Mouse (Mus musculus) heart, embryonic 12.5 days (tissue): ENCODE measurements at regions not wholly inside any gene's neighbourhood (a gene's known extent, or its start where the extent isn't known, plus 50 kb on each side); places are given as distances from the start of the nearest gene placed in this dataset.

Experiments used
- ATAC-seq: fragments of 200-750 bp; cut with Nextera tagmentation; 2 replicates; pipeline ENCODE4 v1.8.0; 2017; ENCODE audit warnings: moderate TSS enrichment, moderate library complexity; ENCODE audit not compliant: insufficient number of reproducible peaks, low FRiP score
- H3K27ac ChIP-seq: fragments of 300-500 bp; sonication (generic); 2 replicates; pipeline ENCODE4 v1.5.1; 2016; ENCODE audit warnings: mild to moderate bottlenecking, moderate library complexity; ENCODE audit not compliant: poor library complexity, severe bottlenecking
- H3K27me3 ChIP-seq: fragments of 300-500 bp; sonication (generic); replicated peaks from 2 replicates; pipeline ENCODE4 v1.6.1; 2016; ENCODE audit warnings: mild to moderate bottlenecking, moderate library complexity
- H3K36me3 ChIP-seq: fragments of 300-500 bp; sonication (generic); 2 replicates; pipeline ENCODE4 v1.6.1; 2016; ENCODE audit warnings: mild to moderate bottlenecking, moderate library complexity
- H3K4me1 ChIP-seq: fragments of 300-500 bp; sonication (generic); replicated peaks from 2 replicates; pipeline ENCODE4 v1.6.1; 2016; ENCODE audit warnings: mild to moderate bottlenecking
- H3K4me2 ChIP-seq: fragments of 300-500 bp; sonication (generic); 2 replicates; pipeline ENCODE4 v1.6.1; 2016; ENCODE audit warnings: mild to moderate bottlenecking, moderate library complexity
- H3K4me3 ChIP-seq: fragments of 300-500 bp; sonication (generic); 2 replicates; pipeline ENCODE4 v1.5.1; 2016; ENCODE audit warnings: mild to moderate bottlenecking
- H3K9ac ChIP-seq: fragments of 300-500 bp; sonication (generic); 2 replicates; pipeline ENCODE4 v1.6.1; 2016; ENCODE audit warnings: mild to moderate bottlenecking, moderate library complexity
- H3K9me3 ChIP-seq: fragments of 300-500 bp; sonication (generic); replicated peaks from 2 replicates; pipeline ENCODE4 v1.6.1; 2016; ENCODE audit warnings: mild to moderate bottlenecking, moderate library complexity
- WGBS: fragments of 180-500 bp; shearing (Covaris S2); methylation state at CpG from one replicate; pipeline ENCODE4 v1.1.7; 2016; 5-methylcytosine and 5-hydroxymethylcytosine counted together

DNA sequence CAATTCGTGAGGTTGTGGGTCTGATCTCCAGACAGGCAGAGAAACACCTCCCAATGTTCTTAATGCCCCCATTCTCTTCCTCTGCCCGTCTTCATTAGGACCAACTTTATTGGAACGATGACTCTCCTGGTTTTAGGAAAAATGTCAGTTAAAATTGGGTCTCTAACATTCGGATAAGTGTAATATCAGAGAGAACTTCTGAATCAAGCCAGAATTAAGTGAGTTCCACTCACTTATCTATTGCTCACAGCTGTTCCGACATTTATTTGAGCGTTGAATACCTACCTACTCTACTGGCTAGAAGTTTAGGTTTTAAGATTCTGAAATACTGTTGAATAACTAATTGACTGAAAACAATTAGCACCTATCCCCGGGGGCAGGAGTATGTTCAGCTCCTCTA is 172.0 kb upstream of the Jmjd1c start:
- no peak for ATAC-seq
- H3K4me3 ChIP-seq: no peak overlapping the region
- H3K27me3 ChIP-seq: no peaks in the 10 kb centered on the region
- H3K27ac ChIP-seq: no peak overlapping the region
- no peaks in the 10 kb centered on the region for H3K9me3 ChIP-seq
- no peaks in the 10 kb centered on the region for H3K36me3 ChIP-seq
- H3K9ac ChIP-seq: no peak overlapping the region
- H3K4me1 ChIP-seq: peaks cover 61% of the 10 kb centered on the region
- no peak overlapping the region for H3K4me2 ChIP-seq
- WGBS: 80% methylated on average over 7 of the region's 7 CpGs

DNA sequence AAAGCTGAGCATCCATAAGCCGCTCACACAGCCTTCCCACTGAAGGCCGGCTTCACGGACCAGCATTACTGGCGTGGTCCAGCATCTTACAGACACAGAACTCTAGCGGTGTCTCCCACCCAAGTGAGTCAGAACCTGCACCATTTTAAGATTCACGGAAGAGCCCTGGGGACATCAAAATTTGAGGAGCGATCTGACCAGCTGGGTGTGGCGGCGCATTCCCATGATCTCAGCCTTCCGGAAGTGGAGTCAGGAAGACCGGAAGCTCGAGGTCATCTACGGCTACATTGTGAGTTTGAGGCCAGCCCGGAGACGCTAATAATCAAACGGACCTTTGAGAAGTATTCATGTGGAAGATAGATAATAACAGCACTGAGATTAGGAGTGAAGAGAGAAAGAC is 171.5 kb upstream of the Jmjd1c start:
- no peak for ATAC-seq
- Histone ChIP-seq H3K4me3 (no peak overlapping the region), H3K4me1 (peaks cover 59% of the 10 kb centered on the region), H3K27me3 (no peaks in the 10 kb centered on the region), H3K4me2 (no peak overlapping the region), H3K36me3 (no peaks in the 10 kb centered on the region), H3K9me3 (no peaks in the 10 kb centered on the region), H3K9ac (no peak overlapping the region), H3K27ac (no peak overlapping the region)
- 77% methylated on average over 16 of the region's 16 CpGs for WGBS

DNA sequence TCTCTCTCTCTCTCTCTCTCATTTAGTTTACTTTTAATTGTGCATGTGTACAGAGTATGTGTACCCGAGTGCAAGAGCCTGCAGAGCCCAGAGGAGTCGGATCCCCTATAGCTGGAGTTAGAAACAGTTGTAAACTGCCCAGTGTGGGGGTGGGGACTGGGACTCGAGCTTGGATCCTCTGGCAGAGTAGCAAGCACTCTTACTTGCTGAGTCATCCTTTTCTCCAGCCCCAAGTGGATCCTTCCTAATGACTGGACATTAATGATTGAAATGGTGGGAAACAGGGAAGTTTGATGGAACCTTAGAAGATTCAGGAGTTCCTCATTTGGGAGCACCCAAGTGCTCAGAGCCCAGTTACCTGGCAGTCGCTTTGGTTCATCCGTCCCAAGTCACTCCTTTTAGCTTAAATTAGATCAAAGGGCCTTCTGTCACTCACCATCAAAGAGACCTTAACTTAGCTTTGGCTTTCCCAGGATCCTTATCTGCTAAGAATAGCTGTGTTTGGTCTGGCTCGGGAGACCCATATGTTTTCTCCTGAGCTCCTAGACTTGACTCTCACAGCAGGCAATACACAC is 170.3 kb upstream of the Jmjd1c start:
- H3K27ac ChIP-seq: peak overlapping the region; percentile 35; the same call in 1 of the 2 replicates
- peaks cover 55% of the 10 kb centered on the region for H3K4me1 ChIP-seq
- peak overlapping the region; percentile 11; the same call in 1 of the 2 replicates for H3K4me2 ChIP-seq
- no peaks in the 10 kb centered on the region for H3K9me3 ChIP-seq
- no peak for ATAC-seq
- WGBS: 20% methylated on average over 6 of the region's 6 CpGs
- H3K27me3 ChIP-seq: no peaks in the 10 kb centered on the region
- no peaks in the 10 kb centered on the region for H3K36me3 ChIP-seq
- no peak overlapping the region for H3K9ac ChIP-seq
- H3K4me3 ChIP-seq: no peak overlapping the region

DNA sequence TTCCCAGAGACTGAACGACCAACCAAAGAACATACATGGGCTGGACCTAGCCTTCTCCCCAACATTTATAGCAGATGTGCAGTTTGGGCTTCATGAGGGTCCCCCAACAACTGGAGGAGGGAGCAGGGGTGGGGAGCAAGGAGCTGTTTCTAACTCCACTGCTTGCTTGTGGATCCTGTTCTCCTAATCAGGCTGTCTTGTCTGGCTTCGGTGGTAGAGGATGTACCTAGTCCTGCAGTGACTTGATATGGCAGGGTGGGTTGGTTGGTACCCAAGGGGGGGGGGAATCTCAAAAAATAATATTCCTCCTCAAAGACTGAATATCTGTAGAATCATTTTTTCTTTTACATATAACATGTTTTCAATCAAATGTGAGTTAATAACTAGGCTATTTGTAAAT is 168.3 kb upstream of the Jmjd1c start:
- WGBS: 56% methylated on average over 2 of the region's 2 CpGs
- Histone ChIP-seq H3K9me3 (no peaks in the 10 kb centered on the region), H3K36me3 (no peaks in the 10 kb centered on the region), H3K27ac (no peak overlapping the region), H3K27me3 (no peaks in the 10 kb centered on the region), H3K4me1 (peaks cover 35% of the 10 kb centered on the region), H3K4me2 (no peak overlapping the region), H3K4me3 (no peak overlapping the region), H3K9ac (no peak overlapping the region)
- ATAC-seq: no peak

DNA sequence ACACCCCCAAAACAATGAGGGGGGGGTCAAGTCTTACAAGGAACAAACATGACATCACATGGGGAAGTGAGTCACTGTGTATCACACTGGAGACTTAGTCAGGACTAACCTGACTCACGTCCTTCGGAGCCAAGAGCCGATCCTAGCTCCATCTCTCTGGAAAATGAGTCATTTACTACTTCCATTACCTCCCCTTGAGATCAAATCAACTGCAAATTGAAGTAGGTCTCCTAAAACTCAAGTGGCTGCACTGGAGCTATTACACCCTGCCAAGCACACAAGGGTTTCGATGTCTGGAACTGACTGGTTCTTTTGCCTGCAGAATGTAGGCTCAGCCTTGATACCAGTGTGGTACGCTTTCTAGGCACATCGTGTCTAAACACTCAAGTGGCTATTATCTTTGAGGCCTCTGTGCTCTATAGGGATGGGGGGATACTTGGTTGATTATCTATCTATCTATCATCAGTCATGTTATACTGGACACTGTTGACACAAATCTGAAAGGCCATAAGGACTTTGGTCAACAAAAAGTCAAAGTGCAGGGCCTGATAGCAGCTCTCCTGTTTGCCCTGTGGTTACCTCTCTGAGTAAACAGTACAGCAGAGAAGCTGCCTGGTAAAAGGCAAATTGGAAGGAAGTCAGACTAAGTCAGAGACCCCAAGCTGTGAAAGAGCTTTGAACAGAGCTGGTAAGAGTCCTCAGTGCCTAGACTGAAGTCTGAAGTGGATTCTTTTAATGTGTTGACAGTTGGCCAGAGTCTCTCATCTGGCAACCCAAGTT is 167.5 kb upstream of the Jmjd1c start:
- H3K9me3 ChIP-seq: no peaks in the 10 kb centered on the region
- ATAC-seq: peak; percentile 63; the same call in 1 of the 2 replicates
- no peaks in the 10 kb centered on the region for H3K27me3 ChIP-seq
- H3K27ac ChIP-seq: peak overlapping the region; percentile 53; the same call in 1 of the 2 replicates
- no peak overlapping the region for H3K9ac ChIP-seq
- WGBS: 26% methylated on average over 6 of the region's 6 CpGs
- H3K4me1 ChIP-seq: peaks cover 29% of the 10 kb centered on the region
- no peak overlapping the region for H3K4me3 ChIP-seq
- no peaks in the 10 kb centered on the region for H3K36me3 ChIP-seq
- H3K4me2 ChIP-seq: 0 out of 2 replicates have a peak overlapping the region, but pooled peaks have one; percentile 1

DNA sequence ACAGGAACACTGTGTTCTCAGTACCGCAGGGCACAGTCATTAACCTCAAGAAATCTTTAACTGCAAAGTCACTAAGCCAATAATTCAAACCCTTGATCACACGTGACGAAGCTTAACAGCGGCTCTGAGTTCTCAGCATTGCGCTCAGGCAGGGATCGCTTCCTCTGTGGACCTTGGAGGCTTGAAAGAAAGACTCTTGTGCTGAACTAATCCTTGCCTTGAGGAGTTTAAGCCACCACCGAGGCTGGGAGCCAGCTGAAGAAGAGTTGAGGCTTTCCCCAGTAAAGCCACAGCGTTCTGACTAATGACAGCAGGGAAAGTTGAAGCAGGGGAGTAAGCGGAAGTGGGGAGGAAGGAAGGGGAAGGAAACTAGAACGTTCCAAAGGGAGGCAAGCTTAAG is 165.4 kb upstream of the Jmjd1c start:
- H3K36me3 ChIP-seq: no peaks in the 10 kb centered on the region
- H3K4me2 ChIP-seq: no peak overlapping the region
- no peak overlapping the region for H3K4me3 ChIP-seq
- H3K9me3 ChIP-seq: no peaks in the 10 kb centered on the region
- no peak overlapping the region for H3K9ac ChIP-seq
- H3K27ac ChIP-seq: no peak overlapping the region
- no peak for ATAC-seq
- 72% methylated on average over 10 of the region's 10 CpGs for WGBS
- no peaks in the 10 kb centered on the region for H3K27me3 ChIP-seq
- peaks cover 26% of the 10 kb centered on the region for H3K4me1 ChIP-seq

DNA sequence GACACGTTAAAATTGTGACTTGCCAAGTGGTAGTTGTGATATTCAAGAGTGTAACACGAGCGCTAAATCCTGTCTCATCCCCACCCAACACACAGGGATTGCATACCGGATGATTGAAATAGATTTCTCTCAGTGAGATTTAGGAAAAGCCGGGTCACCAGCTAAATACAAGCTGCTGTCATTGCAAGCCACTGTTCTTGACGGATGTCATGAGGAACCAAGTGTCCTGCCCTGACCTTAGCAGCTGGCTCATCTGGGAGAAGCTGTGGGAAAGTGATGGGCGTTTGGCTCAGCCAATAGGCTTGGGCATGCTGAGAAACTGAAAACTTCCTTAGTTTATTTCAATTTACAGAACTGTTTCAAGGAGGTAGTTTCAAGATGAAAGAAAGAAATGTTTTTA is 164.4 kb upstream of the Jmjd1c start:
- H3K27me3 ChIP-seq: no peaks in the 10 kb centered on the region
- no peaks in the 10 kb centered on the region for H3K36me3 ChIP-seq
- WGBS: 63% methylated on average over 7 of the region's 7 CpGs
- no peak overlapping the region for H3K4me2 ChIP-seq
- H3K27ac ChIP-seq: no peak overlapping the region
- no peak overlapping the region for H3K9ac ChIP-seq
- no peaks in the 10 kb centered on the region for H3K9me3 ChIP-seq
- no peak for ATAC-seq
- H3K4me1 ChIP-seq: peaks cover 25% of the 10 kb centered on the region
- H3K4me3 ChIP-seq: no peak overlapping the region

DNA sequence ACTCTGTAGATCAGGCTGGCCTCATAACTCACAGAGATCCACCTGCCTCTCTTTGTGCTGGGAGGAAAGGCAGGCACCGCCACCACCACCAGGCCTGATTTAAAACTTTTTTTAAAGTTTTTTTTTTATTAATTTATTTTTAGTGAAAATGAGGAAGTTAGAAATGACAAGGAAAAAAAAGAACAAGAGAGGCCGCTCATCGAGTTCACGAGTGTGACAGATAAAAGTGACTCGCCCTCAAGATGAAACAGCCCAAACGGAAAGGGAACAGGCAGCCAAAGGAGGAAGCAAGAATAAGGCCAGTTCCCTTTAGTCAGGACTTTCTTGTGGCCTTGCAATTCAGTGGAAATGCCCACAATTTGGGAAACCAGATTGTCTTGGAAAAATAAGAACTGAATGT is 163.4 kb upstream of the Jmjd1c start:
- no peaks in the 10 kb centered on the region for H3K27me3 ChIP-seq
- H3K4me3 ChIP-seq: no peak overlapping the region
- H3K36me3 ChIP-seq: no peaks in the 10 kb centered on the region
- no peak overlapping the region for H3K4me2 ChIP-seq
- H3K4me1 ChIP-seq: peaks cover 23% of the 10 kb centered on the region
- 74% methylated on average over 6 of the region's 6 CpGs for WGBS
- H3K9ac ChIP-seq: no peak overlapping the region
- no peak for ATAC-seq
- no peak overlapping the region for H3K27ac ChIP-seq
- H3K9me3 ChIP-seq: no peaks in the 10 kb centered on the region

DNA sequence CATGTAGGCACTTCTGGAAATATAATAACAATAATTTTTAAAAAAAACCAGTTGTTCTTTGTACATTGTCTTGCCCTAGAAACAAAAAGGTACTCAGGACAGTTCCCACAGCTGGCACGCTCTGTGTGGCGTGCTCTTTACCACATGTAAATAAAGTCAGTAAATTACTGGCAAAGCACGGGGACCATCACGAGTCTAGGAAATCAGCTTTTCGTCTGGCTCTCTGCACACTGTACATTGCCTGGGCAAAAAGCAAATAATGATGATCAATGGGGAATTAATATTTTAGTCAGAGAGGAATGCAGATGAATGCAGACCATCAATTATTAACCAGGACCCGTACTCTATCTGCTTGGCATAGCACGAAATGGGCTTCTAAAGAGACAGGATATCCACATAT is 162.2 kb upstream of the Jmjd1c start:
- Histone ChIP-seq H3K36me3 (no peaks in the 10 kb centered on the region), H3K4me2 (no peak overlapping the region), H3K4me1 (peaks cover 14% of the 10 kb centered on the region), H3K4me3 (no peak overlapping the region), H3K27ac (no peak overlapping the region), H3K9me3 (no peaks in the 10 kb centered on the region), H3K27me3 (no peaks in the 10 kb centered on the region), H3K9ac (no peak overlapping the region)
- no peak for ATAC-seq
- WGBS: 86% methylated on average over 7 of the region's 7 CpGs

DNA sequence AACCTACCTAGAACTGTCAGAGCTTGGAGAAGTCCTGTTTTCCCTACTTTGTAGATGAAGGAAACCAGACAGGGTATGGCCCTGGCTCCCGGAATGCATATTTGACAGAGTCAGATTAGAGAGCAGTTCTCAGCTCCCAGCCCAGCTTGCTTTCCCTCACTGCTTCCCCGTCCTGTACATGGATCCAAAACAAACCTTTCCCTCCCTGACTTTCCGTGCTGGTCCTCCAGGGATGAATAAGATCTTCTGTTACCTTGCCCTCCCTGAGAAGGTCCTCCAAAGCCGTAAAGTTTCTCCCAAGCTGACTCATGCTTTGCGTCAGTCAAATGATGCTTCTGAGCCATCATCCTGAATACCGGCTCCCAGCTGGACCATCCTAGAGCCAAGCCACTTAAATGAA is 160.2 kb upstream of the Jmjd1c start:
- H3K36me3 ChIP-seq: no peaks in the 10 kb centered on the region
- H3K9ac ChIP-seq: no peak overlapping the region
- no peaks in the 10 kb centered on the region for H3K9me3 ChIP-seq
- 30% methylated on average over 6 of the region's 6 CpGs for WGBS
- H3K4me2 ChIP-seq: peak overlapping the region; percentile 35; the same call in 1 of the 2 replicates
- peak overlapping the region; percentile 56 for H3K27ac ChIP-seq
- H3K4me1 ChIP-seq: peaks cover 8% of the 10 kb centered on the region
- no peaks in the 10 kb centered on the region for H3K27me3 ChIP-seq
- no peak overlapping the region for H3K4me3 ChIP-seq
- ATAC-seq: peak; percentile 87

DNA sequence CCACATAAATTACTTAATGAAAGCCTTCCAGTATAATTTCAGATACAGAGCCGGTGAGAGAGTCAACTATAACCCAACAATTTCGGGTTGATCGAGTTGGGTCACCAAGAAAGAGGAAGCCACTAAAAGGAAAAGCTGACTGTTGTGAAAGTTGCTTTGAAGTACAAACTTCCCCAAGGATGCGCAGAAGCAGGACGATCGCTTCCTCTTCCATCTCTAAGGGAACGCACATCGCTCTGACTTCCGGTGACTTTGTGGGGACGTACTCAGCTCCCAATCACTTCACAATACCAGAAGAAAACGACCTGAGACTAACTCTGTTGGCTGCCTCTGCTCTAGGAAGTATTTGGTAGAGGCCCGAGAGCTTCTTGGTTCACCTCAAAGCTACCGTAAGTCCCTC is 158.8 kb upstream of the Jmjd1c start:
- Histone ChIP-seq H3K36me3 (no peaks in the 10 kb centered on the region), H3K9me3 (no peaks in the 10 kb centered on the region), H3K9ac (no peak overlapping the region), H3K27ac (no peak overlapping the region), H3K4me1 (peaks cover 8% of the 10 kb centered on the region), H3K4me3 (no peak overlapping the region), H3K27me3 (no peaks in the 10 kb centered on the region), H3K4me2 (no peak overlapping the region)
- ATAC-seq: no peak
- 83% methylated on average over 13 of the region's 13 CpGs for WGBS
